Mouse (Mus musculus) forebrain, postnatal 0 days (tissue): ENCODE results near the gene Pop7. TPM values are rescaled to one million over a fixed set of nuclear protein-coding genes. Genes with fewer than 3 reads are reported as not detected.

Experiments used
- ATAC-seq: fragments of 200-750 bp; cut with Nextera tagmentation; 2 replicates; pipeline ENCODE4 v1.8.0; 2017; ENCODE audit warnings: mild to moderate bottlenecking, moderate library complexity
- DNase-seq: peaks from one replicate; pipeline ENCODE4 v3.0.0-alpha.2; 2015
- H3K27ac ChIP-seq: fragments of 300-500 bp; sonication (generic); 2 replicates; pipeline ENCODE4 v1.5.1; 2014; ENCODE audit warnings: low read depth, mild to moderate bottlenecking, antibody characterized with exemption, low read length, moderate library complexity, mixed read lengths
- H3K27me3 ChIP-seq: fragments of 300-500 bp; sonication (generic); 2 replicates; pipeline ENCODE4 v1.6.1; 2014; ENCODE audit warnings: mild to moderate bottlenecking, low read length, mixed read lengths; ENCODE audit not compliant: insufficient read depth
- H3K36me3 ChIP-seq: fragments of 300-500 bp; sonication (generic); 2 replicates; pipeline ENCODE4 v1.6.1; 2014; ENCODE audit warnings: mild to moderate bottlenecking, moderate library complexity; ENCODE audit not compliant: insufficient read depth
- H3K4me1 ChIP-seq: fragments of 300-500 bp; sonication (generic); 2 replicates; pipeline ENCODE4 v1.6.1; 2014; ENCODE audit warnings: antibody characterized with exemption; ENCODE audit not compliant: insufficient read depth
- H3K4me2 ChIP-seq: fragments of 300-500 bp; sonication (generic); 2 replicates; pipeline ENCODE4 v1.6.1; 2014; ENCODE audit warnings: low read depth, mild to moderate bottlenecking, moderate library complexity
- H3K4me3 ChIP-seq: fragments of 300-500 bp; sonication (generic); 2 replicates; pipeline ENCODE4 v1.5.1; 2014; ENCODE audit warnings: low read depth, low read length, mixed read lengths
- H3K9ac ChIP-seq: fragments of 300-500 bp; sonication (generic); 2 replicates; pipeline ENCODE4 v1.6.1; 2014; ENCODE audit warnings: mild to moderate bottlenecking
- H3K9me3 ChIP-seq: fragments of 300-500 bp; sonication (generic); 2 replicates; pipeline ENCODE4 v1.6.1; 2016; ENCODE audit warnings: low read length
- CTCF ChIP-seq: sonication (generic); IDR thresholded peaks from 2 replicates; pipeline ENCODE4 v1.5.1; 2016; ENCODE audit warnings: antibody characterized with exemption, control low read depth, low read depth
- WGBS: fragments of 180-500 bp; shearing (Covaris S2); extraction: QIAGEN DNeasy Blood & Tissue Kit; methylation state at CpG from one replicate; pipeline ENCODE4 v1.1.7; 2014; 5-methylcytosine and 5-hydroxymethylcytosine counted together
- polyA plus RNA-seq: library from polyadenylated mRNA; unstranded; fragments of >200 nt; fragmentation: Nextera tagmentation; extraction: Ambion mirVana; gene quantifications from 2 replicates; pipeline ENCODE4 v1.2.1, GENCODE M21; 2015
- total RNA-seq: library from RNA; depleted of rRNA; stranded (reverse); fragments of >200 nt; gene quantifications from 2 replicates; pipeline ENCODE4 v1.2.3, GENCODE M21; 2014

Gene Pop7
- total and polyA plus RNA-seq, 2 experiments from 2014 or later, result 79.1 to 99.2 TPM

DNA sequence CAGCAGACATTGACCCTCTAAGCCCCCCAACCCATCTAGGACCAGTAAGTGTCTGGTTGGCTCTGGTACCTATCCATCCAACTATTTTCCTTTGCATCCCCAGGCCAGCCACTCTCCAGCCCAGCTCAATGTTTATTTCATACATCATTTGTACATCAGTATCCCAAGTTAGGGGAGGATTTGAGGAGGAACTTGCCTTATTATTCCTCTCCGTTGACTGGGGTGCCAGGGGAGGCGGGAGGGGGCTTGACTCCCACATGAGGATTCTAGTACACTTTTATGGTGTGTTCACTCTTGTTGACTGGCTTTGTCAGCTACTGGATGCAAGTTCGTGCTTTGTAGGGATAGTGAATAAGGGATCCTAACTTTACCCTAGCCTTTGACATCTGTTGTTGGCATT lies 9.4 kb upstream of the Pop7 start:
- Histone ChIP-seq H3K27ac (0 out of 2 replicates have a peak overlapping the region, but pooled peaks have one; percentile 94), H3K36me3 (peaks cover 4% of the 10 kb centered on the region), H3K27me3 (no peaks in the 10 kb centered on the region), H3K4me2 (peak overlapping the region; percentile 85), H3K4me1 (peaks cover 17% of the 10 kb centered on the region; the same call in 1 of the 2 replicates), H3K4me3 (peak overlapping the region; percentile 95), H3K9me3 (no peaks in the 10 kb centered on the region), H3K9ac (peak overlapping the region; percentile 99; the same call in 1 of the 2 replicates)
- DNase-seq, result no peak
- no peak for TF ChIP-seq CTCF
- 47% methylated on average over 3 of the region's 3 CpGs for WGBS
- ATAC-seq, result no peak

DNA sequence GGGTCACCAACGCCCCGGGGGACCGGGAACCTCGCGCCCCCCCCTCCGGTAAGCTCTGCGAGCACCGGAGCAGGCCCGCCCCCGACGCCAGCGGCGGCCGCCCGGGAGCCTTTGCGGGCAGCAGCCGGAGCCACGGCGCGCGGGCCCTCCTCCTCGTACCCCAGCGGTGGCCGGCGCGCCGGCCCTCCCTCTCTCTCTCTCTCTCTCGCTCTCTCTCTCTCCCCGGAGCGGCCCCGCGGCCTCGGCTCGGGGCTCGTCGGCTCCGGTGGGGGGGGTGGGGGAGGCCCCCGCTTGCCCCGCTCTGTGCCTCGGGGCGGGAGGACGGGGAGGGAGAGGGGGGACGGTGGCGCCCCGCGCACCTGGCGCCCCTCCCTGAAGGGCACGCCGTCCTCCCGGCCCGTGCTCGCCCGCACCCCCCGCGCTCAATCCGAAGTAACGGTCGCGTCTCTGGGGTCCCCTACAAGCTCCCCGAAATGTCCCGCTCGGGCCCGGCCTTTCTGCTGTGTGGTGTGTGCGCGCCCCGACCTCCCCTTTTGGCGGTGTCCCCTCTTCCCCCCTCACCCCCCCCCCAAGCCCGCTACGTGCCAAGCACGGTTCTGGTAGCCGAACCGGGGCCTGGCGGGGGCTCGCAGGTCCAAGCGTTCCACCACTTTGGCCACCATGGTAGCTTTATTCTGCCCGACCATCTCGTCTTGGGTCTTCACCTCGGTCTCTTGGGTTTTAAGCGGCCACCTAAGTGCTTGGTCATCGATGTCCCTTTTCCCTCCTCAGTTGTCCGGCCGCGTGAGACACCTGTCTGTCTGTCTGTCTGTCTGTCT lies 8.5 kb upstream of the Pop7 start:
- WGBS, result 2% methylated on average over 50 of the region's 83 CpGs
- DNase-seq, result no peak

DNA sequence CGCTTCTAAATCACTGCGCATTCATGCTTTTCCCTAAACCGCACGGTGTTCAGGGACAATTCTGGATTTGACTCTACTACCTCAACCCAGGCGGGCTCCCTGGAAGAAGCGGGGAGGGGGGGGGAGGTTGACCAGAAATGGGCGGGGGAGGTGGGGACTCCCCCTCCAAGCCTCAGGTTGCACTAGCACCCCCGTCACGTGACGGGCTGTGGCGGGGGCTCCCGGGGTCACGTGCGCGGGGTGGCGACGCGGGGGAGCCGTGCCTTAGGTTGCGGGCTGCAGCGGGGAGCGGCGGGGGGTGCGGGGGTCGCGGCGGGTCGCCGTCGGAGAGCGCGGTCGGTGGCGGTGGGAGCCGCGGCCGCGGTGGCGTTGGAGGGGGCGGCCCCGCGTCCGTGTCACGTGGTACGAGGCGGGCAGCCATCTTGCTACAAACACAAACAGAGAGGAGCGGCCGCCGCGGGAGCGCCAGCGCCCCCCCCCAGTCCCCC lies 7.7 kb upstream of the Pop7 start:
- ATAC-seq (peak; percentile 84), DNase-seq (peak; percentile 77)
- peak overlapping the region; percentile 94 for H3K27ac ChIP-seq
- H3K9ac ChIP-seq, result peak overlapping the region; percentile 99
- H3K9me3 ChIP-seq, result no peaks in the 10 kb centered on the region
- peak overlapping the region; percentile 95 for H3K4me3 ChIP-seq
- H3K4me2 ChIP-seq, result peak overlapping the region; percentile 85
- peaks cover 17% of the 10 kb centered on the region; the same call in 1 of the 2 replicates for H3K4me1 ChIP-seq
- WGBS, result 2% methylated on average over 34 of the region's 52 CpGs
- TF ChIP-seq CTCF, result no peak
- no peaks in the 10 kb centered on the region for H3K27me3 ChIP-seq
- H3K36me3 ChIP-seq, result peaks cover 4% of the 10 kb centered on the region

More for the DNA sequence above, 8.5 kb upstream of the Pop7 start:
- Histone ChIP-seq H3K9me3 (no peaks in the 10 kb centered on the region), H3K27ac (peak overlapping the region; percentile 94), H3K4me2 (peak overlapping the region; percentile 85), H3K4me3 (peak overlapping the region; percentile 95), H3K27me3 (no peaks in the 10 kb centered on the region), H3K4me1 (peaks cover 17% of the 10 kb centered on the region; the same call in 1 of the 2 replicates), H3K9ac (peak overlapping the region; percentile 99), H3K36me3 (peaks cover 4% of the 10 kb centered on the region)
- TF ChIP-seq CTCF, result no peak
- ATAC-seq, result peak; percentile 53

DNA sequence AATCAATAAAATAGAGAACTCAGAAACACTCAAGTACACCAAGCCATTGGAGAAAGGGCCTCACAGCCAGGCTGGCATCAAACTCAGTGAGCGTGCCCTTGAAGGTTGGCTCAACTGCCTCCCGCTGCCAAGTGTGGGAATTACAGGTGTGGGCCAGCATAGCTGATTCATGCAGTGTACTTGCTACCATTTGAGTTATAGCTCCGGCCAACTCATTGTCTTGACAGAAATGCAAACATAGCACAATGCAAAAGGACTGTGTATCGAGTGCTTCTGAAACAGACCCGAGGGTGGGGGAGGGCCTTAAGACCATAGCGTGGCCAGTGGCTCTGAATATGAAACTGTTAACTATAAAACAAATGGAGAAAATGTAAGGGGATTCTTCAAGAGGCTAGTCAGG lies 1.7 kb upstream of the Pop7 start:
- no peak overlapping the region for H3K9ac ChIP-seq
- DNase-seq, result no peak
- H3K27ac ChIP-seq, result no peak overlapping the region
- 79% methylated on average over 6 of the region's 6 CpGs for WGBS
- no peaks in the 10 kb centered on the region for H3K4me1 ChIP-seq
- H3K36me3 ChIP-seq, result no peaks in the 10 kb centered on the region
- H3K4me2 ChIP-seq, result no peak overlapping the region
- H3K4me3 ChIP-seq, result no peak overlapping the region
- H3K9me3 ChIP-seq, result no peaks in the 10 kb centered on the region
- no peak for ATAC-seq
- H3K27me3 ChIP-seq, result no peaks in the 10 kb centered on the region
- TF ChIP-seq CTCF, result peak; percentile 32; the same call in 1 of the 2 replicates

DNA sequence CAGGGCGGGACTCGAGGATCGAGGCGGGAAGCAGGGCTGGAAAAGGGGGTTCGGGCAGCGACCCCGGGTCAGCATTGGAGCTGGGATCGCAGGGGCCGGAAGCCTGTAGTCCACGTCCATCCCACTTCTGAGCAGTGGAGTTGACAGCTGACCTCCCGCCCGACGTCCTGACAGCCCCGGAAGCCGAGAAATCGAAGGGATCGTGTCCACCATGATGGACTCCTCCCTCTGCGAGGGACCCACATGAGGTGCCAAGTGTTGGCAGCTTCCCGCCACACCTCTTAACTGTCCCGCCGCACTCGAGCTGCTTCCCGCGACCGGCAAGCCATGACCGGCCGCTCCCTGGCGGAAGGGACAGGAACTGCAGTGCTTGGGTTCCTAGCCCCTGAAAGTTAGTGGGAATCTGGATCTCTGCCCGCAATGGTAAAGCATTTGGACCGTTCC lies 371 bp upstream of the Pop7 start:
- Histone ChIP-seq H3K27ac (peak overlapping the region; percentile 99), H3K4me3 (peak overlapping the region; percentile 71), H3K27me3 (no peaks in the 10 kb centered on the region), H3K36me3 (no peaks in the 10 kb centered on the region), H3K9ac (peak overlapping the region; percentile 84), H3K9me3 (no peaks in the 10 kb centered on the region), H3K4me1 (no peaks in the 10 kb centered on the region), H3K4me2 (peak overlapping the region; percentile 56)
- peak; percentile 93 for DNase-seq
- 2% methylated on average over 30 of the region's 30 CpGs for WGBS
- peak; percentile 97 for TF ChIP-seq CTCF
- ATAC-seq, result peak; percentile 74

DNA sequence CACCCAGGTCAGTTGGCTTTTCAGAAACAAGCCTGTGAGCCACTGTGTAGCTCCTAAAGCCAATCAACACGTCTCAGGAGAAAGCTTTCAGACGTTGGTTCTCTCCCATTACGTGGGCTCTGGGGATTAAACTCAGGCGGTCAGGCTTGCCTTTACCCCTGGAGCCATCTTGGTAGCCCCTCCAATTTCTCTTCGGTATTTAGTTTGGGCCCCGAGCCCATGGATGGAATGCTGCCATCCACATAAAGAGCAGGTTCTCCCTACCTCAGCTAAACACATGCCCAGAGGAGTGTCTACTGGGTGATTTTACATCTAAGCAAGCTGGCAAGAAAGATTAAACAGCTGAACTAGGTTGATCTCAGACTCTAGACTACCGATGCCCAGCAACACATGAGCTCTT lies 2.1 kb downstream of the Pop7 start:
- Histone ChIP-seq H3K36me3 (no peaks in the 10 kb centered on the region), H3K4me1 (no peaks in the 10 kb centered on the region), H3K4me2 (no peak overlapping the region), H3K27ac (no peak overlapping the region), H3K27me3 (no peaks in the 10 kb centered on the region), H3K9ac (no peak overlapping the region), H3K9me3 (no peaks in the 10 kb centered on the region), H3K4me3 (no peak overlapping the region)
- DNase-seq, result no peak
- no peak for TF ChIP-seq CTCF
- WGBS, result 90% methylated on average over 7 of the region's 7 CpGs
- no peak for ATAC-seq

DNA sequence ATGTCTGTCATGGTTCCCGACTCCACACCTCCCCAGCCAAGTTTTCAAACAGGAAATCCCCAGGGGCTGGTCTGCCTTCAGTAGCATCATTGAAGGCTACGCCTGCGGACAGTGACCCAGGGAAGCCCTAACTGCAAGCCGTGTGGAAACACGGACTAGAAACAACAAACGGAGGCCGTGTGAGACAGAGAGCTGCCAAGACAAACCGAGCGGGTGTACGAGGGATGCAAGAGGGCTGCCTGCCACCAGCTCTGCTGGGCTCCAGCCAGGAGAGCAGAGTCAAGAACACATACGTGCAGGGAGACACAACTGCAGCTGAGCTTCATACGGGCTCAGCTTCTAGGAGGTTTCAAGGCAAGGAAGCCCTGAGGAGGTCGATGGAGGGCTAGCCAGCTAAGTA lies 8.5 kb downstream of the Pop7 start:
- no peak overlapping the region for H3K4me2 ChIP-seq
- DNase-seq (peak; percentile 13), ATAC-seq (no peak)
- no peak overlapping the region for H3K9ac ChIP-seq
- WGBS, result 64% methylated on average over 13 of the region's 13 CpGs
- no peaks in the 10 kb centered on the region for H3K4me1 ChIP-seq
- H3K4me3 ChIP-seq, result no peak overlapping the region
- no peak for TF ChIP-seq CTCF
- H3K9me3 ChIP-seq, result no peaks in the 10 kb centered on the region
- H3K36me3 ChIP-seq, result no peaks in the 10 kb centered on the region
- no peaks in the 10 kb centered on the region for H3K27me3 ChIP-seq
- no peak overlapping the region for H3K27ac ChIP-seq
